Mouse (Mus musculus) forebrain, embryonic 16.5 days (tissue): ENCODE data around the gene Hoxa9. TPM values are rescaled to one million over a fixed set of nuclear protein-coding genes. Genes with fewer than 3 reads are reported as not detected.

Experiments used
- ATAC-seq: fragments of 200-750 bp; cut with Nextera tagmentation; 2 replicates; pipeline ENCODE4 v1.8.0; 2017; ENCODE audit warnings: mild to moderate bottlenecking, moderate library complexity
- H3K27ac ChIP-seq: fragments of 300-500 bp; sonication (generic); 2 replicates; pipeline ENCODE4 v1.5.1; 2014; ENCODE audit warnings: low read length, control low read depth
- H3K27me3 ChIP-seq: fragments of 300-500 bp; sonication (generic); replicated peaks from 2 replicates; pipeline ENCODE4 v1.6.1; 2014; ENCODE audit warnings: low read length; ENCODE audit not compliant: control insufficient read depth, insufficient read depth
- H3K36me3 ChIP-seq: fragments of 300-500 bp; sonication (generic); 2 replicates; pipeline ENCODE4 v1.6.1; 2014; ENCODE audit not compliant: control insufficient read depth, insufficient read depth
- H3K4me1 ChIP-seq: fragments of 300-500 bp; sonication (generic); replicated peaks from 2 replicates; pipeline ENCODE4 v1.6.1; 2014; ENCODE audit warnings: low read length; ENCODE audit not compliant: control insufficient read depth, insufficient read depth
- H3K4me2 ChIP-seq: fragments of 300-500 bp; sonication (generic); 2 replicates; pipeline ENCODE4 v1.6.1; 2014; ENCODE audit warnings: mild to moderate bottlenecking, low read length, control low read depth
- H3K4me3 ChIP-seq: fragments of 300-500 bp; sonication (generic); replicated peaks from 2 replicates; pipeline ENCODE4 v1.5.1; 2014; ENCODE audit warnings: mild to moderate bottlenecking, low read length, control low read depth
- H3K9ac ChIP-seq: fragments of 300-500 bp; sonication (generic); replicated peaks from 2 replicates; pipeline ENCODE4 v1.6.1; 2014; ENCODE audit warnings: low read depth, low read length, control low read depth
- H3K9me3 ChIP-seq: fragments of 300-500 bp; sonication (generic); 2 replicates; pipeline ENCODE4 v1.6.1; 2016; ENCODE audit warnings: low read length; ENCODE audit not compliant: control insufficient read depth
- WGBS: fragments of 180-500 bp; shearing (Covaris S2); extraction: QIAGEN DNeasy Blood & Tissue Kit; methylation state at CpG from one replicate; pipeline ENCODE4 v1.1.7; 2014; 5-methylcytosine and 5-hydroxymethylcytosine counted together
- polyA plus RNA-seq: library from polyadenylated mRNA; unstranded; fragments of >200 nt; fragmentation: Nextera tagmentation; extraction: Ambion mirVana; gene quantifications from 2 replicates; pipeline ENCODE4 v1.2.1, GENCODE M21; 2015

Gene Hoxa9
- polyA plus RNA-seq, 1 experiment from 2014 or later, result not detected

GRCm38 (mm10) chr6:52207684-52207976 is 23.3 kb downstream of the Hoxa9 start:
- no peak overlapping the region for H3K9ac ChIP-seq
- H3K4me1 ChIP-seq, result peaks cover 10% of the 10 kb centered on the region
- no peak overlapping the region for H3K27ac ChIP-seq
- H3K36me3 ChIP-seq, result no peaks in the 10 kb centered on the region
- no peak overlapping the region for H3K4me3 ChIP-seq
- ATAC-seq, result no peak
- H3K27me3 ChIP-seq, result peaks cover 93% of the 10 kb centered on the region
- no peaks in the 10 kb centered on the region for H3K9me3 ChIP-seq
- no peak overlapping the region for H3K4me2 ChIP-seq

GRCm38 (mm10) chr6:52206882-52207683 is 23.8 kb downstream of the Hoxa9 start:
- Histone ChIP-seq H3K27me3 (peaks cover 93% of the 10 kb centered on the region), H3K9ac (no peak overlapping the region), H3K9me3 (no peaks in the 10 kb centered on the region), H3K4me1 (peaks cover 10% of the 10 kb centered on the region), H3K27ac (no peak overlapping the region), H3K36me3 (no peaks in the 10 kb centered on the region), H3K4me2 (no peak overlapping the region), H3K4me3 (no peak overlapping the region)
- ATAC-seq, result no peak
- 4% methylated on average over 4 of the region's 4 CpGs for WGBS

GRCm38 (mm10) chr6:52205638-52206621 is 25.0 kb downstream of the Hoxa9 start:
- no peak overlapping the region for H3K4me3 ChIP-seq
- no peaks in the 10 kb centered on the region for H3K9me3 ChIP-seq
- peaks cover 8% of the 10 kb centered on the region for H3K4me1 ChIP-seq
- H3K27ac ChIP-seq, result no peak overlapping the region
- under 1% methylated on average over 55 of the region's 55 CpGs for WGBS
- peaks cover 93% of the 10 kb centered on the region for H3K27me3 ChIP-seq
- no peak overlapping the region for H3K4me2 ChIP-seq
- no peak overlapping the region for H3K9ac ChIP-seq
- H3K36me3 ChIP-seq, result no peaks in the 10 kb centered on the region
- ATAC-seq, result no peak

- H3K4me3 ChIP-seq, result no peak overlapping the region
- H3K4me2 ChIP-seq, result no peak overlapping the region
Observed at GRCm38 (mm10) chr6:52205221-52205620, 25.7 kb downstream of the Hoxa9 start.

GRCm38 (mm10) chr6:52204050-52204752 is 26.7 kb downstream of the Hoxa9 start, which contains the start of gene Hoxa5:
Hoxa5 (minus strand) TSS chr6:52204587.
- ATAC-seq, result no peak
- Histone ChIP-seq H3K9ac (no peak within 1 kb of the TSS), H3K27me3 (peaks cover 94% of the 10 kb centered on the region)

More at GRCm38 (mm10) chr6:52205221-52205620, 25.7 kb downstream of the Hoxa9 start:
- WGBS, result 5% methylated on average over 14 of the region's 14 CpGs
- no peaks in the 10 kb centered on the region for H3K36me3 ChIP-seq
- H3K4me1 ChIP-seq, result peaks cover 8% of the 10 kb centered on the region
- no peak overlapping the region for H3K27ac ChIP-seq
- H3K9me3 ChIP-seq, result no peaks in the 10 kb centered on the region
- no peak for ATAC-seq
- no peak overlapping the region for H3K9ac ChIP-seq
- H3K27me3 ChIP-seq, result peaks cover 94% of the 10 kb centered on the region

GRCm38 (mm10) chr6:52203371-52204049 is 27.4 kb downstream of the Hoxa9 start:
- H3K4me3 ChIP-seq, result 0 out of 2 replicates have a peak overlapping the region, but pooled peaks have one; percentile 5

More at GRCm38 (mm10) chr6:52204050-52204752, 26.7 kb downstream of the Hoxa9 start, which contains the start of gene Hoxa5:
- Histone ChIP-seq H3K27ac (no peak within 1 kb of the TSS), H3K4me1 (peaks cover 8% of the 10 kb centered on the region), H3K9me3 (no peaks in the 10 kb centered on the region), H3K36me3 (no peaks in the 10 kb centered on the region), H3K4me3 (0 out of 2 replicates have a peak within 1 kb of the TSS, but pooled peaks have one; percentile 5), H3K4me2 (no peak within 1 kb of the TSS)
- WGBS, result under 1% methylated on average over 64 of the region's 65 CpGs

GRCm38 (mm10) chr6:52203121-52203370 is 27.8 kb downstream of the Hoxa9 start:
- no peak for ATAC-seq
- whole genome bisulfite sequencing, result under 1% methylated on average over 10 of the region's 10 CpGs
- no peak overlapping the region for H3K4me3 ChIP-seq
- no peak overlapping the region for H3K4me2 ChIP-seq
- no peaks in the 10 kb centered on the region for H3K36me3 ChIP-seq
- peaks cover 94% of the 10 kb centered on the region for H3K27me3 ChIP-seq
- H3K9me3 ChIP-seq, result no peaks in the 10 kb centered on the region
- no peak overlapping the region for H3K27ac ChIP-seq
- peaks cover 8% of the 10 kb centered on the region for H3K4me1 ChIP-seq
- H3K9ac ChIP-seq, result no peak overlapping the region

More at GRCm38 (mm10) chr6:52203371-52204049, 27.4 kb downstream of the Hoxa9 start:
- Histone ChIP-seq H3K9ac (no peak overlapping the region), H3K36me3 (no peaks in the 10 kb centered on the region), H3K4me1 (peaks cover 8% of the 10 kb centered on the region), H3K27ac (no peak overlapping the region), H3K4me2 (no peak overlapping the region), H3K9me3 (no peaks in the 10 kb centered on the region), H3K27me3 (peaks cover 94% of the 10 kb centered on the region)
- WGBS, result 1% methylated on average over 45 of the region's 46 CpGs
- ATAC-seq, result no peak; the same call in 1 of the 2 replicates

GRCm38 (mm10) chr6:52202362-52203120 is 28.3 kb downstream of the Hoxa9 start:
- Histone ChIP-seq H3K4me3 (no peak overlapping the region), H3K4me1 (peaks cover 8% of the 10 kb centered on the region), H3K27ac (no peak overlapping the region), H3K27me3 (peaks cover 95% of the 10 kb centered on the region), H3K36me3 (no peaks in the 10 kb centered on the region), H3K9me3 (no peaks in the 10 kb centered on the region), H3K9ac (no peak overlapping the region), H3K4me2 (no peak overlapping the region)
- WGBS, result 1% methylated on average over 22 of the region's 22 CpGs
- no peak for ATAC-seq
